Mouse (Mus musculus) skeletal muscle tissue, adult 2 months (tissue): ENCODE results near the gene Lmod3.

Experiments
- DNase-seq: peaks from one replicate; pipeline ENCODE4 v3.0.0-alpha.2; 2012; ENCODE audit warnings: low read depth, low spot score

Lmod3 gene

DNA sequence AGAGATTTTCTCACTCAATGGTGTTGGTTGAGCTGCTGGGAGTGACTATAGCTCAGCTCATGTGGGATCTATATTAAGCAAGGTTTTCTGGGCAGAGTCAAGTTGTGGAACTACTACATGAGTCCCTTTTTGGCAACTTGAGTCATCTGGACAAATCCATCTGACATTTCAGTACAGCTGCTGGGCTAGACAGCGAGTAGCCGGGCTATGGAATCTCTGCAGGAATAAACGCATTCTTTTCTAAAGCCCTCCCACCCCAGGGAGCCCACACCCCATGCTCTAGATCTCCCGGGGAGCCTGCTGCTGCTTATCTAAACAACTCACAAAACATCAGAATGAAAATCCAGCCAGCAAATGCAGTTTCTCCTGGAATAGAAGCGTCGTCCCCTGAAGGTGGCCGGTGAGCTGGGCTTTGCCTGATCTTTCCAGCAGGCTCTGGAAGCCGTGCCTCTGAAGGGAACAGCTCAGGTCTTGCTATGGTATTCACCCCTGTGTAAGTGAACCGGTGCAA, at the start of gene Lmod3:
Gene Lmod3 (minus strand): TSS at position 49 of the 511 bp plus-strand sequence.
- peak; percentile 87 for DNase-seq

DNA sequence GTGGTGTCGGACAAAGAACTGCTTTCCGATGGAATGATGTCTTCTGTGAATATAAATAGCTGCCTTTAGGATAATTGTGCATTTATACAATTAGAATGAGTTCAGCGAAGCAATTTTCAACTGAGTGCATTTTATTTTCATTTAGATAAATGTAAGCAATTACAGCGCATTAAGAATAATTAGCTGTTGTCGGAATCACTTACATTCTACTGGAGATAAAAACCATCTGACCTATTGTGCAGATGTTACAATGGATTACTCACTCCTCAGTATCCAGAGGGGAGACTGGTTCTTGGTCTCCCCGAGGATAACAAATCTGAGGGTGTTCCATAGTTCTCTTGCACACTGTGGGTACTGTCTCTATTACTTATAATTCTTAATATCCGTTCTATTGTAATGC, 49.7 kb upstream of the Lmod3 start:
- no peak for DNase-seq

DNA sequence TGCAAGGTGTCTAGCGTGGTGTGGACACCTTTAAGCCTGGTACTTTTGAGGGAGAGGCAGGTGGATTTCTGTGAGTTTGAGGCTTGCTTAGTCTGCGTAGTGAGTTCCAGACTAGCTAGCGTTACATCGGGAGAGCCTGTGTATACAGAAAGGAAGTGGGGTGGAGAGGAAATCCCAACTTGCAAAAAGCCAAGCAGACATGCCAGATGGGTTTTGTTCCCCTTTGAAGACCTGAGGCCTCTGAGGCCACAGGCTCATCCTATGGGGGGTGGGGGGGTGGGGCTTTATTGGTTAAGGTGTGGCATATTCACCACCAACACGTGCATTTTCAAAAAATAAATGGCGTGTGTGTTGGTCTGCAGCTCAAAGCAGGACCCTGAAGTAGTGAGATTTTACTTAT, 48.1 kb upstream of the Lmod3 start:
- no peak for DNase-seq

GRCm38 (mm10) chr6:97300180-97300579, 47.6 kb upstream of the Lmod3 start:
- no peak for DNase-seq

GRCm38 (mm10) chr6:97297151-97297550, 44.6 kb upstream of the Lmod3 start:
- no peak for DNase-seq

DNA sequence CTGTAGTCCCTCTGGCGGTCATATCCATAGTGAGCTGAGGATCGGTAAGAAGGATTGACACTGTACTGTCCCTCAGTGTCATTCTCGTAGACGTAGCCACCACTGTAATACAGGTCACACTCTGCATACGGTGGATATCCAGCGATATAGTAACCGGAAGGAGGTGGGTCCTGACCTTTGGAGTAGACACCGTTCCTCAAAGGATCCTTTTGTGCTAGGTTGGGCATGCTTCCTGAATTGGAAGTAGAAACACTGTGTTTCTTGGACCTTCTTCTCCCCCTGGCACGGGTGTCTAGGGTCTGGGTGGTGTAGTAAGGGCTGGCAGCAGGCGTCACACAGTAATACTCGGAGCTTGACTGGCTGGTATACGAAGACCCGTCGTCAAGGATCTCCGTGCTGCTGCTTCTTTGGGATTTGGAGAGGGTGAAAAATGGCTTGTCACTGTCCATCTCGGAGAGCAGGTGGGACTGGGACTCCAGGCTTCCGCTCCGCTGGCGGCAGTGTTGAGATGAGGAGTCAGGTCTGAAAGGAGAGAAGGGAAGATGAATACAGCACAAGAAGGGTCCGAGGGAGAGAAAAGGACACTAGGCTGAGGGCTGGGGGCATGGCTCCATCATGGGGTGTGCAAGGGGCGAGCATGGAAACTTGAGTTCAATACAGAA, 43.4 kb upstream of the Lmod3 start:
- DNase-seq = no peak

GRCm38 (mm10) chr6:97295416-97295815, 42.9 kb upstream of the Lmod3 start:
- no peak for DNase-seq

DNA sequence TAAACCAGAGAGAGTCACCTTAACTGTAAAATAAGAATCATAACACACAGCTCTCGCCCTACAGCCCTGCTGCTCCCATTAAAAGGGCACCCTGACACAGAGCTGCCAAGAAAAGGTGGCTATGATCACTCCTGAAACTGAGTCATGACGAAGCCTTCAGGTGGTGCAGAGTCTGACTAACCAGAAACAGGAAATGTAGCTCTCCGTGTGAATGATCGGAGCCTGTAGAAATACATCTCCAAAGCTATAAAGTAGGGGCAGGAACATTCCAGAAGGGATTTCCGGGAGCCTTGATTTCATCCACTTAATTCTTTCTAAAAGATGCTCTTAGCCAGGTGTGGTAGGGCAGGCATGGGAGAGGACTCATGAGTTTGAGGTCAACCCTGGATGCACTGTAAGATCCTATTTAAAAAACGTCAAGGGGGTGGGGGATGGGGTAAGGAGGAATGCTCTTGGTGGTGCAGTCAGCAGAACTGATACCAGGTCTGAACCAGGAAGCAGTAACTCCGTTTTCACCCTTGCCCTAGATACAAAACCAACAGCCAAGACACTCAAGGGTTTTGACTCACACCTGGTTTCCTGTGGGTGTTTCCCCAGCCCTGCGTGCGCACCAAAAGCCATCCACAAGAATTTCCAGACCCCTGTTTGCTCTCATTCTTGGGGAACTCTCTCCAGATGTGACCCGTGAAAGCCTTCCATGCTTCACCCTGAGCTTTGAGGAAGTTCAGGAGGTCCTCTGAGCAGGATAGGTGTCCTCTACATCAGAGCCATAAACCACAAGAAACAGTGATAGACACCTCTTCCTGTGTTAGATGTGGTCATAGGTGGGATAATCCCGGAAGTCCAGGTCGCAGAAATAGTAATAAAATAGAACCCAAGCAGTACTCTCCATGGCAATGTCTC, 41.4 kb upstream of the Lmod3 start:
- DNase-seq = no peak

DNA sequence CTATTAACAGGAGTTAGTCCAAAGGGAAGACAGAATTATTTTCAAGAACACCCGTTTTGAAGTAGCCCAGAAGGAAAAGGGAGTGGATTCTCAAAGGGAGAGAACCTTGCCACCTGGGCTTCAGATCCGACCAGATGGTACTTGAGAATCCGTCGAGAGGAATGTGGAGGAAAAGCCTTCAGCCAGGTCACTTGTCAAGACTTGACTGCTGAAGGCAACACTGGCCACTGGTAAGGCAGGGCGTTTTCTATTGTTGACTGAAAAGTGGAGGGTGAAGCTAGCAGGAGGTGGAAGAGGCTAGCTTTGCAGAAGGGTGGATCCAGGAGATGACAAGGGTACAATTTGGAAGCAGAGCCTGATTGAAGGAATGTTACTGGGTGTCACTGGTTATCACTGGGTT, 40.3 kb upstream of the Lmod3 start:
- no peak for DNase-seq

GRCm38 (mm10) chr6:97292096-97292495, 39.5 kb upstream of the Lmod3 start:
- no peak for DNase-seq

DNA sequence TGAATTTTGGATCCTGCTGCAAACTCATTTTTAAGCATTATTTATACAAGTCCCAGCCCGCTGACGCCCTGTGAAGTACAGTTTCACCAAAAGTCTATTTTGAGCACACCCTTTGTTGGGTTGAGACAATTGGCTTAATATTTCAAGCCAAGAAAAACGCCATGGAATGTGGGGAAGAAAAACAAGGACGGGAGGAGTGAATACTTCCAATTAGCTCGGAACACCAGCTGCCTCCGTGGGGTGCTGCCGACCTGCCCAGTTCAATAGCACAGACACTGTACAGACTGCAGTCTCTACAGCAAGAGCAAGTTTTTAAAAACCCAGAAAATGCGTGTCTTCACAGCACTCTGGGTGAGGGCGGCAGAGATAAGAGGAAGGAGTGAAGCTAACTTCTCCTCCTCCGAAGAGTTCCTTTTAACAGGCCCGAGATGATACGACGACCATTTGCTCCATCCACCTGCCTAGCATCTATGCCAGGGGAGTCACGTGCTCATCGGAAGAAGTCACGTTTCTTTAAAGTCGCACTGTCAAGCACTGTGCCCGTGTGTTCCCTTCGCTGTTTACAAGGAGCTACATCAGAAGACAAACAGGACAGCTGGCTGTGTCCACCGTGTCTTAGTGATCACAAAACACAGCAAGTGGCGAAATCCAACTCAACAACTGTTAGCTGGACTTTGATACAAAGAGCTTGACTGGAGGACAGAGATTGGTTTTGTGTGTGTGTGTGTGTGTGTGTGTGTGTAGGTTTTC, 38.8 kb upstream of the Lmod3 start:
- DNase-seq = no peak

DNA sequence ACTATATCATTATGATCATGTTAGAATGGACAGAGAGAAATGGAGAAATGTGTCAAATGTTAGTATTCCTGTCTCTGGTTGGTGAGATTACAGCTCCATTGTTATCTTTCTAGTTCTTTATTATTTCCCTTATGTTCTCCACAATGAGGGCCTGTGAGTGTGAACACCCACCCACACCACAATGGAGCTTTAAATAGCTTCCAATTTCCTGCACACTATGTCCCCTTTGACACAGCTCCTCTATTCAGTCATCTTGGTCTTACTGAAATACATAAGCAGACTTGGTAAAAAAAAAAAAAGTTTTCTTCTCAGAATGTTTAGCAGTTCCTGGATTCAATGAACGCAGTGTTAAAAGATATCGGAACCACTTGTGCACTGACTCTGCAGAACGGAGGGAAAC, 38.1 kb upstream of the Lmod3 start:
- no peak for DNase-seq

DNA sequence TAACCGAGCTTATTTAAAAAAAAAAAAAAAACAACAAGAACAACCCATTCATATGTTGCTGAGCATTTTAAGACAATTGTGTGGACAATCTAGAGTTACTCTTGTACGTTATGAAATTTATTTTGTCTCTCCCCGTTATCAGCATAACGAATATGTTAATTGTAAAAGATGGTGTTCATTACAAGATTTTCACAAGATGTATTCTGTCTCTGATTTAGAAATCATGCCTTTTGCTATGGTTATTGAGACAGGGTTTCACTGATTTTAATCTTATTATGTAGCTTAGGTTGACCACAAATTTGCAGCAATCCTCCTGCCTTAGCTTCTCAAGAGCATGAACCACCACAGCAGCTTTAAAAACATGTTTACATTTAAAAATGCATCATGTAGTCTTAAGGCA, 37.3 kb upstream of the Lmod3 start:
- DNase-seq = no peak

- DNase-seq = no peak
Measured at GRCm38 (mm10) chr6:97289316-97289820, 36.8 kb upstream of the Lmod3 start.

- DNase-seq = no peak
Measured at GRCm38 (mm10) chr6:97288047-97288855, 35.7 kb upstream of the Lmod3 start.

- DNase-seq = no peak
Measured at GRCm38 (mm10) chr6:97286332-97286731, 33.8 kb upstream of the Lmod3 start.

DNA sequence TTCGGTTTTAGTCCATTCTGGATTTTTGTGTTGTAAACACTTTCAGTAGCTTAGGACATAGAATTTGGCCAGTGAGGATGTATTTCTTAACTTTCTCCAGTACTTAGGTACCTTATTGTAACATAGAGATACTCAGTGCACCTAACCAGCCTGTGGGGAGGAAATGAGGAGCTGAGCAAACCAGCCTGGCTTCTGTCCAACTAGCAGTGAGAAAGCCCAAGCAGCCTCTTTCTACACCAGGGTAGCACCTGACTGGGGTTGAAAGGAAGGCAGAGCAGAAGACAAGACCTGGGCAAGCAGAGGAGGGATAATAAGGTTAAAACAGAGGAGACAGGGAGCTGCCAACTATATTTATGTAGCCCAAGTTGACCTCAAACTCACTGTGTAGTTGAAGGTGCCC, 31.1 kb upstream of the Lmod3 start:
- DNase-seq = no peak

DNA sequence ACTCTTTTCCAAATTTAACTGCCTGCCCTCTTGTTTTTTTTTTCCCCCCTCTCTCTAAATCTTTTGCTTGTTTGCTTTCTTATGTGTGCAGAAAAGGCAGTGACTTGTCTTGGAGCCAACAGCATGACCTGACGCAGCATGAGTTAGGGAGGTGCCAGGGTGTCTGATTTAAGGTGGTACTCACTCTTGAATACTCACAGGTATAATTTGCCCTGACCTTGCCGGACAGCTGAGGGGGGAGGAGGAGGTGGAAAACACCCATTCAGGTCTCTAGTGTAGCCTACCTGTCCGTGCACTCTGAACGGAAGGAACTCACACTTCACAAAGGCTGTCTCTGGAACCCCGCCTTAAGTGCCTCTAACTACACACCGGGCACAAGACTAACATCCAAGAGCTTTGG, 26.3 kb upstream of the Lmod3 start:
- DNase-seq = no peak

DNA sequence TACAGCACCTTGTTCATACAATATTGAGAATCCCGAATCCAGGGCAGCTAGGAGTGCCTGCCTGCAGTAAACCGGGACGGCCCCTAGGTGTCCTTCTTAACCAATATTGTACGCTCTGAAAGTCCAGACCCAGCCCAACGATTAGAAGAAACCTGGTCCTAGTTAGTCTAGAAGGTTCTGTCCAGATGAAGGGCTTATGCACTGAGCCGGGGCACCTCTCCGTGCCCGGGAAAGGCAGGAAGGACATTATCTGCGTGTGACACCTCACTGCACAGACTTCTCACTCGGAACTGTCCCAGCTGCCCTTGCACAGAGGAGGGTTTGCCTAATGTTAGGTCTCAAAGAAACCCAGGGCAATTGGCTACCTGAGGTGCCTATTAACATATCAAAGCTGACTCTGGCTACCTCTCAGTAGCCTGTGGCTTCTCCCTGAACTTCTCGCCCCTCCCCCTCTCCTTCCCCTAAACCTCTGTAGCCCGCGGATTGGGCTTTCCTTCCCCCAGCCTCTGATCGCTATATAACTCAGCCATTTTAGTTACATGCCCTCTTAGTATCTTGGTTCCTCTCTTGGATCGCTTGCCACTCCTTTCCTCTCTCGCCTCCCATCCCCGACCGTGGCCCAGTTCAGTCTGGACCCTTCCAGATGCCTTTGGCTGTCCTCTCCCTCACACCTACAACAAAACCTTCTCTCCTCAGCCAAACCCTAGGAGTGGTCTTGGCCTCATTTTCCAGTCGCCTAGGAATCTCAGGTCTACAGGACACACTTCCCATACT, 25.6 kb upstream of the Lmod3 start:
- DNase-seq = peak; percentile 72

GRCm38 (mm10) chr6:97276890-97277497, 24.4 kb upstream of the Lmod3 start:
- no peak for DNase-seq
